Mouse (Mus musculus): Measurements from ENCODE around the gene Sgca. TPM values are rescaled to one million over a fixed set of nuclear protein-coding genes. Genes with fewer than 3 reads are reported as not detected.

Sgca gene
- polyA plus RNA-seq, 1 experiment from 2014 or later: 0.26 TPM

GRCm38 (mm10) chr11:94915675-94916403 lies 60.3 kb downstream of the Sgca start:
- Histone ChIP-seq H3K9ac (ENCODE audit: low read depth, low read length) (0 out of 2 replicates have a peak overlapping the region, but pooled peaks have one; percentile 1), H3K4me2 (ENCODE audit: low read depth, low read length) (no peak overlapping the region), H3K9me3 (ENCODE audit: control insufficient read depth, low read length) (no peaks in the 10 kb centered on the region), H3K4me1 (ENCODE audit: control insufficient read depth, insufficient read depth, low read length) (peaks cover 12% of the 10 kb centered on the region), H3K27me3 (replicated peaks; ENCODE audit: control insufficient read depth, insufficient read depth, low read length) (no peaks in the 10 kb centered on the region), H3K36me3 (ENCODE audit: control insufficient read depth, insufficient read depth, low read length) (no peaks in the 10 kb centered on the region), H3K4me3 (ENCODE audit: low read length) (no peak overlapping the region; the same call in 1 of the 2 replicates), H3K27ac (ENCODE audit: low read length) (peak overlapping the region; percentile 31; the same call in 1 of the 2 replicates)
- 37% methylated on average over 13 of the region's 16 CpGs for WGBS
- peak; percentile 29; the same call in 1 of the 2 replicates for ATAC-seq

- H3K36me3 ChIP-seq (ENCODE audit: control insufficient read depth, insufficient read depth, low read length): no peaks in the 10 kb centered on the region
- 76% methylated on average over 6 of the region's 6 CpGs for WGBS
- no peak overlapping the region for H3K4me2 ChIP-seq (ENCODE audit: low read depth, low read length)
- peaks cover 12% of the 10 kb centered on the region for H3K4me1 ChIP-seq (ENCODE audit: control insufficient read depth, insufficient read depth, low read length)
- no peaks in the 10 kb centered on the region for H3K27me3 ChIP-seq (replicated peaks; ENCODE audit: control insufficient read depth, insufficient read depth, low read length)
- H3K9ac ChIP-seq (ENCODE audit: low read depth, low read length): no peak overlapping the region
- no peaks in the 10 kb centered on the region for H3K9me3 ChIP-seq (ENCODE audit: control insufficient read depth, low read length)
- no peak overlapping the region for H3K4me3 ChIP-seq (ENCODE audit: low read length)
- ATAC-seq: no peak
- no peak overlapping the region for H3K27ac ChIP-seq (ENCODE audit: low read length)
These were observed 62.6 kb downstream of the Sgca start for GRCm38 (mm10) chr11:94913302-94914090.

Other genes with a start within 250 kb of the Sgca start
- gene Cdc34b, start 234.5 kb downstream of the Sgca start, polyA plus RNA-seq (2015; fragmentation: Nextera tagmentation; extraction: Ambion mirVana): not detected in 2 replicates
- gene Tmem92, start 193.6 kb downstream of the Sgca start, polyA plus RNA-seq (2015; fragmentation: Nextera tagmentation; extraction: Ambion mirVana): 0.11 TPM in 1 of 2 replicates, not detected in the other
- 890 and 1,013 TPM in 2 replicates for gene Col1a1, start 40.1 kb downstream of the Sgca start, polyA plus RNA-seq (2015; fragmentation: Nextera tagmentation; extraction: Ambion mirVana)
- not detected in 2 replicates for gene Hils1, start 8.7 kb downstream of the Sgca start, polyA plus RNA-seq (2015; fragmentation: Nextera tagmentation; extraction: Ambion mirVana)
- gene Ppp1r9b, start 14.7 kb upstream of the Sgca start, polyA plus RNA-seq (2015; fragmentation: Nextera tagmentation; extraction: Ambion mirVana): 5.2 and 5.6 TPM in 2 replicates
- 13.2 and 13.6 TPM in 2 replicates for gene Samd14, start 33.6 kb upstream of the Sgca start, polyA plus RNA-seq (2015; fragmentation: Nextera tagmentation; extraction: Ambion mirVana)
- 42.2 and 48.2 TPM in 2 replicates for gene Pdk2, start 65.0 kb upstream of the Sgca start, polyA plus RNA-seq (2015; fragmentation: Nextera tagmentation; extraction: Ambion mirVana)
- gene Itga3, start 100.5 kb upstream of the Sgca start, polyA plus RNA-seq (2015; fragmentation: Nextera tagmentation; extraction: Ambion mirVana): 35.7 and 39.9 TPM in 2 replicates
- gene Dlx3, start 143.8 kb upstream of the Sgca start, polyA plus RNA-seq (2015; fragmentation: Nextera tagmentation; extraction: Ambion mirVana): 0.64 and 0.71 TPM in 2 replicates
- 0.11 and 0.12 TPM in 2 replicates for gene Dlx4, start 169.9 kb upstream of the Sgca start, polyA plus RNA-seq (2015; fragmentation: Nextera tagmentation; extraction: Ambion mirVana)

All from intestine, embryonic 16.5 days (tissue).